Mouse (Mus musculus) stomach, embryonic 14.5 days (tissue): Measurements from ENCODE around the gene Guca2b. TPM values are rescaled to one million over a fixed set of nuclear protein-coding genes. Genes with fewer than 3 reads are reported as not detected.

ENCODE experiments used
- ATAC-seq: fragments of 200-750 bp; cut with Nextera tagmentation; 2 replicates; pipeline ENCODE4 v1.8.0; 2017; ENCODE audit warnings: low read depth, moderate TSS enrichment; ENCODE audit not compliant: insufficient number of reproducible peaks, insufficient read depth, low FRiP score
- H3K27ac ChIP-seq: fragments of 300-500 bp; sonication (generic); 2 replicates; pipeline ENCODE4 v1.5.1; 2014; ENCODE audit warnings: mild to moderate bottlenecking, low read length, moderate library complexity, mixed read lengths
- H3K27me3 ChIP-seq: fragments of 300-500 bp; sonication (generic); 2 replicates; pipeline ENCODE4 v1.6.1; 2014; ENCODE audit warnings: low read length, control low read depth, mixed read lengths; ENCODE audit not compliant: control insufficient read depth, insufficient read depth
- H3K36me3 ChIP-seq: fragments of 300-500 bp; sonication (generic); 2 replicates; pipeline ENCODE4 v1.6.1; 2014; ENCODE audit warnings: mild to moderate bottlenecking, control low read depth, low read length, moderate library complexity, mixed read lengths; ENCODE audit not compliant: control insufficient read depth, insufficient read depth
- H3K4me1 ChIP-seq: fragments of 300-500 bp; sonication (generic); 2 replicates; pipeline ENCODE4 v1.6.1; 2014; ENCODE audit warnings: low read length, control low read depth, mixed read lengths; ENCODE audit not compliant: control insufficient read depth, insufficient read depth
- H3K4me2 ChIP-seq: fragments of 300-500 bp; sonication (generic); replicated peaks from 2 replicates; pipeline ENCODE4 v1.6.1; 2014; ENCODE audit warnings: low read depth, low read length, control low read depth
- H3K4me3 ChIP-seq: fragments of 300-500 bp; sonication (generic); 2 replicates; pipeline ENCODE4 v1.5.1; 2014; ENCODE audit warnings: low read depth, low read length, control low read depth
- H3K9ac ChIP-seq: fragments of 300-500 bp; sonication (generic); replicated peaks from 2 replicates; pipeline ENCODE4 v1.6.1; 2014; ENCODE audit warnings: low read depth, mild to moderate bottlenecking, control low read depth, low read length, moderate library complexity, mixed read lengths
- H3K9me3 ChIP-seq: fragments of 300-500 bp; sonication (generic); 2 replicates; pipeline ENCODE4 v1.6.1; 2016; ENCODE audit warnings: low read depth, low read length, control low read depth; ENCODE audit not compliant: control insufficient read depth
- WGBS: fragments of 180-500 bp; shearing (Covaris S2); extraction: QIAGEN DNeasy Blood & Tissue Kit; methylation state at CpG from one replicate; pipeline ENCODE4 v1.1.7; 2014; 5-methylcytosine and 5-hydroxymethylcytosine counted together
- polyA plus RNA-seq: library from polyadenylated mRNA; unstranded; fragments of >200 nt; fragmentation: Nextera tagmentation; extraction: Ambion mirVana; gene quantifications from 2 replicates; pipeline ENCODE4 v1.2.1, GENCODE M21; 2014

Gene Guca2b
- polyA plus RNA-seq, 1 experiment from 2014 or later, result not detected

- no peak for ATAC-seq
- 91% methylated on average over 14 of the region's 14 CpGs for WGBS
- no peak overlapping the region for H3K9ac ChIP-seq
- H3K4me1 ChIP-seq, result no peaks in the 10 kb centered on the region
- H3K36me3 ChIP-seq, result no peaks in the 10 kb centered on the region
- no peaks in the 10 kb centered on the region for H3K9me3 ChIP-seq
- no peak overlapping the region for H3K4me3 ChIP-seq
- no peak overlapping the region for H3K27ac ChIP-seq
- H3K4me2 ChIP-seq, result no peak overlapping the region
- no peaks in the 10 kb centered on the region for H3K27me3 ChIP-seq
These were observed 4.8 kb upstream of the Guca2b start for GRCm38 (mm10) chr4:119663409-119664095.

GRCm38 (mm10) chr4:119662976-119663375 lies 4.2 kb upstream of the Guca2b start:
- Histone ChIP-seq H3K9ac (no peak overlapping the region), H3K27me3 (no peaks in the 10 kb centered on the region), H3K9me3 (no peaks in the 10 kb centered on the region), H3K4me3 (no peak overlapping the region), H3K4me1 (no peaks in the 10 kb centered on the region), H3K36me3 (no peaks in the 10 kb centered on the region), H3K4me2 (no peak overlapping the region), H3K27ac (no peak overlapping the region)
- ATAC-seq, result no peak
- 79% methylated on average over 7 of the region's 7 CpGs for WGBS

- 68% methylated on average over 4 of the region's 4 CpGs for WGBS
- no peak for ATAC-seq
- H3K4me2 ChIP-seq, result no peak overlapping the region
These were observed 3.4 kb upstream of the Guca2b start for GRCm38 (mm10) chr4:119662151-119662550.

GRCm38 (mm10) chr4:119660007-119660406 lies 1.3 kb upstream of the Guca2b start:
- no peaks in the 10 kb centered on the region for H3K36me3 ChIP-seq
- H3K9ac ChIP-seq, result no peak overlapping the region
- no peaks in the 10 kb centered on the region for H3K9me3 ChIP-seq
- ATAC-seq, result no peak
- no peaks in the 10 kb centered on the region for H3K27me3 ChIP-seq
- WGBS, result 81% methylated on average over 8 of the region's 8 CpGs
- H3K4me3 ChIP-seq, result no peak overlapping the region
- H3K27ac ChIP-seq, result no peak overlapping the region
- H3K4me1 ChIP-seq, result no peaks in the 10 kb centered on the region
- no peak overlapping the region for H3K4me2 ChIP-seq

More at GRCm38 (mm10) chr4:119662151-119662550, 3.4 kb upstream of the Guca2b start:
- H3K4me3 ChIP-seq, result no peak overlapping the region
- H3K9me3 ChIP-seq, result no peaks in the 10 kb centered on the region
- H3K36me3 ChIP-seq, result no peaks in the 10 kb centered on the region
- H3K27ac ChIP-seq, result no peak overlapping the region
- no peak overlapping the region for H3K9ac ChIP-seq
- H3K27me3 ChIP-seq, result no peaks in the 10 kb centered on the region
- H3K4me1 ChIP-seq, result no peaks in the 10 kb centered on the region

- no peaks in the 10 kb centered on the region for H3K36me3 ChIP-seq
- H3K4me1 ChIP-seq, result no peaks in the 10 kb centered on the region
- 51% methylated on average over 2 of the region's 2 CpGs for WGBS
- no peak overlapping the region for H3K4me2 ChIP-seq
- no peak overlapping the region for H3K4me3 ChIP-seq
- H3K27me3 ChIP-seq, result no peaks in the 10 kb centered on the region
- H3K27ac ChIP-seq, result no peak overlapping the region
- H3K9me3 ChIP-seq, result no peaks in the 10 kb centered on the region
- no peak overlapping the region for H3K9ac ChIP-seq
- no peak for ATAC-seq
These were observed 508 bp downstream of the Guca2b start for GRCm38 (mm10) chr4:119658246-119658645.

- Histone ChIP-seq H3K9ac (no peak overlapping the region), H3K27ac (no peak overlapping the region), H3K27me3 (no peaks in the 10 kb centered on the region), H3K4me3 (no peak overlapping the region), H3K36me3 (no peaks in the 10 kb centered on the region), H3K4me1 (no peaks in the 10 kb centered on the region), H3K9me3 (0 out of 2 replicates have a peak, but pooled peaks cover 4% of the 10 kb centered on the region), H3K4me2 (no peak overlapping the region)
- ATAC-seq, result no peak
- WGBS, result 70% methylated on average over 1 of the region's 1 CpGs
These were observed 1.7 kb downstream of the Guca2b start for GRCm38 (mm10) chr4:119657011-119657410.

- Histone ChIP-seq H3K4me2 (no peak overlapping the region), H3K9ac (no peak overlapping the region), H3K4me1 (no peaks in the 10 kb centered on the region), H3K27me3 (no peaks in the 10 kb centered on the region), H3K27ac (no peak overlapping the region), H3K4me3 (no peak overlapping the region), H3K9me3 (no peaks in the 10 kb centered on the region), H3K36me3 (no peaks in the 10 kb centered on the region)
- no peak for ATAC-seq
- 83% methylated on average over 4 of the region's 4 CpGs for WGBS
These were observed 16.1 kb downstream of the Guca2b start for GRCm38 (mm10) chr4:119642666-119643065.

GRCm38 (mm10) chr4:119638656-119639055 lies 20.1 kb downstream of the Guca2b start:
- ATAC-seq, result no peak
- Histone ChIP-seq H3K9ac (no peak overlapping the region), H3K27me3 (no peaks in the 10 kb centered on the region), H3K4me2 (no peak overlapping the region), H3K4me3 (no peak overlapping the region), H3K27ac (no peak overlapping the region), H3K4me1 (no peaks in the 10 kb centered on the region), H3K9me3 (no peaks in the 10 kb centered on the region), H3K36me3 (no peaks in the 10 kb centered on the region)
- WGBS, result 51% methylated on average over 11 of the region's 11 CpGs

- Histone ChIP-seq H3K4me2 (no peak overlapping the region), H3K27ac (no peak overlapping the region), H3K4me3 (no peak overlapping the region), H3K9ac (no peak overlapping the region), H3K9me3 (no peaks in the 10 kb centered on the region), H3K27me3 (no peaks in the 10 kb centered on the region), H3K36me3 (no peaks in the 10 kb centered on the region), H3K4me1 (no peaks in the 10 kb centered on the region)
- 84% methylated on average over 6 of the region's 6 CpGs for WGBS
- ATAC-seq, result no peak
These were observed 20.8 kb downstream of the Guca2b start for GRCm38 (mm10) chr4:119637946-119638345.
